Mouse (Mus musculus) E14TG2a.4 (cell line): ENCODE measurements around the gene Aes.
A peak's percentile ranks its signal among the peaks of the same experiment; 100 is the strongest.

ENCODE experiments used
- H3K27me3 ChIP-seq: 2 replicates; pipeline ENCODE4 v1.6.1; 2014; ENCODE audit warnings: low read length, control low read depth; ENCODE audit not compliant: insufficient read depth
- H3K36me3 ChIP-seq: 2 replicates; pipeline ENCODE4 v1.6.1; 2014; ENCODE audit warnings: low read length, control low read depth; ENCODE audit not compliant: insufficient read depth
- H3K4me1 ChIP-seq: replicated peaks from 2 replicates; pipeline ENCODE4 v1.6.1; 2014; ENCODE audit warnings: low read depth, low read length, control low read depth
- H3K4me3 ChIP-seq: replicated peaks from 2 replicates; pipeline ENCODE4 v1.5.1; 2014; ENCODE audit warnings: mild to moderate bottlenecking, low read length
- H3K9me3 ChIP-seq: 2 replicates; pipeline ENCODE4 v1.6.1; 2014; ENCODE audit warnings: low read length, control low read depth
- CTCF ChIP-seq: conservative IDR thresholded peaks from 2 replicates; pipeline ENCODE4 v1.5.1; 2014; ENCODE audit warnings: low read length
- NANOG ChIP-seq: IDR thresholded peaks from 2 replicates; pipeline ENCODE4 v1.6.1; 2014; ENCODE audit warnings: borderline replicate concordance, low read length, mixed read lengths
- POU5F1 ChIP-seq: IDR thresholded peaks from 2 replicates; pipeline ENCODE4 v1.6.1; 2014; ENCODE audit warnings: low read length, borderline replicate concordance

Gene Aes

GRCm38 (mm10) chr10:81600738-81601203 is 41.5 kb downstream of the Aes start, which contains the start of gene Tle6:
Gene Tle6, minus strand, starts transcription at chr10:81601073.
- H3K4me1 ChIP-seq = peaks cover 80% of the 10 kb centered on the region
- TF ChIP-seq POU5F1 (no peak), CTCF (no peak), NANOG (no peak)
- H3K27me3 ChIP-seq = peaks cover 16% of the 10 kb centered on the region
- no peaks in the 10 kb centered on the region for H3K36me3 ChIP-seq
- H3K9me3 ChIP-seq = no peaks in the 10 kb centered on the region
- H3K4me3 ChIP-seq = peak within 1 kb of the TSS; percentile 62

- peaks cover 9% of the 10 kb centered on the region; the same call in 1 of the 2 replicates for H3K27me3 ChIP-seq
- no peaks in the 10 kb centered on the region for H3K36me3 ChIP-seq
- TF ChIP-seq NANOG (no peak), CTCF (no peak), POU5F1 (no peak)
- H3K4me3 ChIP-seq = peak overlapping the region; percentile 62
- no peaks in the 10 kb centered on the region for H3K9me3 ChIP-seq
- peaks cover 73% of the 10 kb centered on the region for H3K4me1 ChIP-seq
Measured at GRCm38 (mm10) chr10:81601396-81601905, 42.2 kb downstream of the Aes start.

- H3K4me1 ChIP-seq = peaks cover 73% of the 10 kb centered on the region
- TF ChIP-seq NANOG (no peak), CTCF (peak; percentile 56), POU5F1 (no peak)
Measured at GRCm38 (mm10) chr10:81602741-81603151, 43.5 kb downstream of the Aes start.

GRCm38 (mm10) chr10:81604019-81604967 is 45.0 kb downstream of the Aes start:
- Histone ChIP-seq H3K4me1 (peaks cover 58% of the 10 kb centered on the region), H3K4me3 (peak overlapping the region; percentile 83)
- TF ChIP-seq NANOG = no peak

More at GRCm38 (mm10) chr10:81602741-81603151, 43.5 kb downstream of the Aes start:
- no peak overlapping the region for H3K4me3 ChIP-seq
- H3K9me3 ChIP-seq = no peaks in the 10 kb centered on the region
- peaks cover 9% of the 10 kb centered on the region; the same call in 1 of the 2 replicates for H3K27me3 ChIP-seq
- peaks cover 4% of the 10 kb centered on the region for H3K36me3 ChIP-seq

GRCm38 (mm10) chr10:81604968-81605665 is 45.8 kb downstream of the Aes start:
- TF ChIP-seq CTCF (peak; percentile 77), NANOG (no peak), POU5F1 (no peak)
- Histone ChIP-seq H3K36me3 (peaks cover 28% of the 10 kb centered on the region), H3K4me3 (peak overlapping the region; percentile 83), H3K27me3 (peaks cover 6% of the 10 kb centered on the region; the same call in 1 of the 2 replicates), H3K9me3 (peaks cover 21% of the 10 kb centered on the region), H3K4me1 (peaks cover 50% of the 10 kb centered on the region)

More at GRCm38 (mm10) chr10:81604019-81604967, 45.0 kb downstream of the Aes start:
- H3K27me3 ChIP-seq = peaks cover 6% of the 10 kb centered on the region; the same call in 1 of the 2 replicates
- H3K36me3 ChIP-seq = peaks cover 19% of the 10 kb centered on the region
- peaks cover 15% of the 10 kb centered on the region for H3K9me3 ChIP-seq

GRCm38 (mm10) chr10:81605666-81605973 is 46.3 kb downstream of the Aes start:
- TF ChIP-seq CTCF (no peak), POU5F1 (no peak), NANOG (no peak)
- peaks cover 6% of the 10 kb centered on the region; the same call in 1 of the 2 replicates for H3K27me3 ChIP-seq
- peaks cover 45% of the 10 kb centered on the region for H3K4me1 ChIP-seq
- H3K4me3 ChIP-seq = peak overlapping the region; percentile 83
- peaks cover 28% of the 10 kb centered on the region for H3K36me3 ChIP-seq
- peaks cover 21% of the 10 kb centered on the region for H3K9me3 ChIP-seq

GRCm38 (mm10) chr10:81605974-81606751 is 46.9 kb downstream of the Aes start, which contains the start of gene BC025920:
Gene BC025920, plus strand, starts transcription at chr10:81606270.
- H3K27me3 ChIP-seq = peaks cover 6% of the 10 kb centered on the region; the same call in 1 of the 2 replicates
- TF ChIP-seq CTCF = no peak
- peak; percentile 45; the same call in 1 of the 2 replicates for TF ChIP-seq NANOG
- no peak for TF ChIP-seq POU5F1
- H3K4me1 ChIP-seq = peaks cover 46% of the 10 kb centered on the region
- H3K36me3 ChIP-seq = peaks cover 28% of the 10 kb centered on the region
- peak within 1 kb of the TSS; percentile 83 for H3K4me3 ChIP-seq
- H3K9me3 ChIP-seq = peaks cover 26% of the 10 kb centered on the region

GRCm38 (mm10) chr10:81608308-81608707 is 49.0 kb downstream of the Aes start:
- Histone ChIP-seq H3K4me1 (peaks cover 43% of the 10 kb centered on the region), H3K9me3 (peaks cover 30% of the 10 kb centered on the region), H3K36me3 (peaks cover 28% of the 10 kb centered on the region), H3K27me3 (no peaks in the 10 kb centered on the region), H3K4me3 (no peak overlapping the region)
- TF ChIP-seq NANOG (no peak), POU5F1 (no peak), CTCF (no peak; the same call in 1 of the 2 replicates)
